Comparison of ENCODE assay signal across 7 mouse cellular contexts in genomic region chr13:30452126-30452525, GRCm38 (mm10).
"Had no signal": no experiment of that assay in that cellular context is flagged by ENCODE, and none has a peak within 500 bp of the region (broad histone marks: within the 10 kb centered on the region; RNA-seq: fewer than 3 reads in every experiment).

No protein-coding gene starts in this region.

- DNase-seq: lung, adult 2 months; lung, postnatal 14 days; lung, postnatal 36 days; right cerebral cortex, postnatal 14 days; thymus, adult 18-20 months; thymus, postnatal 14 days; thymus, postnatal 36 days had no signal
